Mouse (Mus musculus) lung, adult 2 months (tissue): ENCODE measurements around the gene Dhx33. TPM values are rescaled to one million over a fixed set of nuclear protein-coding genes. Genes with fewer than 3 reads are reported as not detected.

Source experiments
- DNase-seq: peaks from one replicate; pipeline ENCODE4 v3.0.0; 2022
- H3K4me1 ChIP-seq: fragments of 200-500 bp; 2 replicates; pipeline ENCODE4 v1.6.1; 2011; ENCODE audit warnings: low read length; ENCODE audit not compliant: control insufficient read depth, insufficient read depth
- H3K4me3 ChIP-seq: fragments of 200-500 bp; replicated peaks from 2 replicates; pipeline ENCODE3; 2011; ENCODE audit warnings: low read depth, mild to moderate bottlenecking, control low read depth, low read length; ENCODE audit errors: extremely low read depth
- CTCF ChIP-seq: fragments of 200-500 bp; IDR thresholded peaks from 2 replicates; pipeline ENCODE4 v1.5.1; 2011; ENCODE audit warnings: mild to moderate bottlenecking, low read length, control low read depth; ENCODE audit not compliant: insufficient read depth
- POLR2A ChIP-seq: fragments of 200-500 bp; IDR thresholded peaks from 2 replicates; pipeline ENCODE4 v1.6.1; 2011; ENCODE audit warnings: low read depth, mild to moderate bottlenecking, control low read depth, low read length, borderline replicate concordance; ENCODE audit errors: extremely low read depth
- WGBS: fragments of 180-500 bp; shearing (Covaris S2); methylation state at CpG from one replicate; pipeline ENCODE4 v1.1.7; 2018; 5-methylcytosine and 5-hydroxymethylcytosine counted together
- polyA plus RNA-seq: library from polyadenylated mRNA; depleted of rRNA; stranded (reverse); fragments of >200 nt; gene quantifications from 2 replicates; pipeline ENCODE4 v1.2.3, GENCODE M21; 2012

Dhx33 gene
- polyA plus RNA-seq, 1 experiment = 20.5 TPM

DNA sequence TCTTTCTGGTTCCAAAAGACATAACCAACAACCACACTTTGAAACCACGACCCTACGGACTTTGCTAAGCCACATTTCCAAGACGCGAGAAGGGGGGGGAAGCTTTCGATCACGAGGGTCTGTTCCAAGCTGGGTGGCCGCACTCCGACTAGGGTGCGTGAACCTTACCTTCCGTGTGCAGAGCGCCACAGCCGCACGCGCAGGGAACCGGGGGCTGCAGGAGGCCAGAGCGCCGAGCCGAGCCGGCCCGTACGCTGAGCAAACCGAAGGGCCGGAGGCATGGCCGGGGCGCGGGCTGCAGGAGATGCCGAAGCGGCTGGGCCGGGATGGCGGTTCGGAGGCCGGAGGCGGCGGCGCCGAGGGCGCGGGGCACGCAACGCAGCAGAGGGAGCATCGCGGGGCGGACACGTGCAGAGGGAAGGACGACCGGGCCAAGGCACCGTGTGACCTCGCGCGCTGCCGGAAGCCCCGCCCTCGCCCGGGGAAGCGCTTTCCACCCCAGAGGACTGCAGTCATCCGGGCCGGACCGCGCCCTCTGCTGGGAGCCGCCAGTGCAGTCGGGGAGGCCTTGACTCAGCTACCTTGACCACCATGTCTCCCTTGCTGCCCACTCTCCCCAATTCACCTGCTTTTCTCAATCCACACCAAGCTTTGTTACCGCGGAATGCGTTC, 21.5 kb downstream of the Dhx33 start, which contains the start of gene C1qbp:
Gene C1qbp (minus strand): TSS at position 470 of the 672 bp plus-strand sequence.
- Histone ChIP-seq H3K4me1 (peaks cover 4% of the 10 kb centered on the region), H3K4me3 (peak within 1 kb of the TSS; percentile 69)
- peak; percentile 95 for DNase-seq
- WGBS = under 1% methylated on average over 62 of the region's 64 CpGs
- TF ChIP-seq POLR2A (no peak), CTCF (peak; percentile 78)

DNA sequence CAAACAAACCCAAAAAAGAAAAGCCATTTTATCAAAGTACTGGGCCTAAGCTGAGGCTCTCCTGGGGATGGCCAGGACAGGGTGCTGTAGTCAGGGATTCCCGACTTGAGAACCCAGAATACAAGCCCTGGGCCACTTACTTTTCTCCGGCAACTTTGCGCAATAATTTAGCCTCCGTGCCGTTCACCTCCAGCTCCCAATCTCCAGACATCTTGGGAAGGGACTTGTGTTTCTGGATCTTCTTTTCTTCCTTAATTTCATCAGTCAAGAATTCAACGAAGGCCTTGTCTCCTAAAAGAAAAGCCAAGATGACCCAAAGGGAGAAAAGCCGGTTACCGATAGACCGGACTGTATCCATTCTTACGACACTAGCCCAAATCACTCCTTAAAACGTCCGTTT, 22.2 kb downstream of the Dhx33 start:
- DNase-seq = no peak
- TF ChIP-seq POLR2A = no peak
- TF ChIP-seq CTCF = no peak
- WGBS = 5% methylated on average over 12 of the region's 12 CpGs
- H3K4me1 ChIP-seq = peaks cover 4% of the 10 kb centered on the region
- H3K4me3 ChIP-seq = peak overlapping the region; percentile 12

DNA sequence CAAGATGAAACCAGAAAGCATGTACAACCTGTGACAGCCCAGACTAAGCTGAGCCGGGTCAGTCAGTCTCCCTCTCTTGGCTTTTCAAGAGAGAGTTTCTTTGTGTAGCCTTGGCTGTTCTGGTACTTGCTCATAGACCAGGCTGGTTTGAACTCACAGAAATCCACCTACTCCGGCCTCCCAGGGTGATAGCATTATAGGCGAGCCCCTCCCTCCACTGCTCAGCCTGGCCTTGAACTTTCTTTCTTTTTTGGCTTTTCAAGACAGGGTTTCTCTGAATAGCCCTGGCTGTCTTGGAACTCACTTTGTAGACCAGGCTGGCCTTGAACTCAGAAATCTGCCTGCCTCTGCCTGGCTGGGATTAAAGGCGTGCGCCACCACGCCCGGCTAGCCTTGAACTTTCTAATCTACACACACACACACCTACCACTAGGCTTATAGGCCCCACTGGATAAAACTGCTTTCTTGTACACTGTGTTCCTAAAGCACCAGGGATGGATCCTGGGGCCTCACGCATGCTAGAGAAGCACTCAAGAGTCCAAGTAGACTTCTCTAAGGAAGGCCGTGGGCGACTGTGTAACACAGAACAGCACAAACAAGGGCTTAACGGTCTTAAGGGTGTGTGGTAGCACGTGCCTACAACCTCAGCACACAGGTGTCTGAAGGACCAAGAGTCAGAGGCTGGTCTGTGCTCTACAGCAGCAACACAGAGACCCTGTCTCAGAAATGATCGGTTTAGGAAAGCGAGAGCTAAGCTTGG, 23.3 kb downstream of the Dhx33 start:
- no peak overlapping the region for H3K4me3 ChIP-seq
- no peak for TF ChIP-seq POLR2A
- no peak for TF ChIP-seq CTCF
- 86% methylated on average over 14 of the region's 14 CpGs for WGBS
- H3K4me1 ChIP-seq = peaks cover 4% of the 10 kb centered on the region
- DNase-seq = no peak

DNA sequence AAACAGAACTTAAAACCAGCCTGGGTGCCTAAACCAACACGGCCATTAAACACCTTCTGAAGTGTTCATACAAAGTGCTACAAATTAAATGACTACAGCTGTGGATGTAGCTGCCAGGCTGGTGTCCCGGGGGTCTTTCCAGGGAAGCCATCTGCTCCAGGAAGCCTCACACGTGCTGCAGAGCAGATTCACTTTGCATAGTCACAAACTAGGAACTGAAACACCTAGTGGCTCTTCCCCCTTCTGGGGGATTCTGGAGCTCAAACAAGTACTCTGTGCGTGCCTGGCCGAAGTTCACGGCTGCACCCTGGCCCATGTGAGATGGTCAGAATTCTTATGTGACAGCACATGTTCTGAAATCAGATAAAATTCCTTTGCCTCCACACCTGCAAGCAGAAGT, 24.0 kb downstream of the Dhx33 start:
- DNase-seq = no peak
- peaks cover 4% of the 10 kb centered on the region for H3K4me1 ChIP-seq
- WGBS = 80% methylated on average over 6 of the region's 6 CpGs
- no peak overlapping the region for H3K4me3 ChIP-seq
- TF ChIP-seq POLR2A (no peak), CTCF (no peak)

DNA sequence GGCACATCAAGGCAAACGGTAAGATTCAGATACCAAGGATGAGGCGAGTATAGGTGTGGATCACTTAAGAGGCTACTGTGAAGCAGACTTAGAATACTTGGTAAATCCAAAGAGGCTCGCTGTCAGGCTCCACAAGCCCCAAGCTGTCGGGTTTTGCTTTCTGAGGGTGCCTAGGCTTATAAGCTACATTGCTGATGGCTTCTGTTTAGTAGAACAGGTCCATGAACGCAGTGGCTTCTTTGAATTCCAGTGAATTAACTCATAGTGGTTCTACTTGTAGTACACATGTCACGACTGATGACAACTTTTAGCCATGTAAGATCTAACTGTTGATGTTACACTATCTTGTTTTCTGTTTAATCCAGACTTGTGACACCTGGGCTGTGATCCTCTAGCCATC, 26.9 kb downstream of the Dhx33 start:
- TF ChIP-seq CTCF = no peak
- no peak for TF ChIP-seq POLR2A
- DNase-seq = no peak
- H3K4me3 ChIP-seq = no peak overlapping the region
- 86% methylated on average over 6 of the region's 6 CpGs for WGBS
- peaks cover 4% of the 10 kb centered on the region for H3K4me1 ChIP-seq

DNA sequence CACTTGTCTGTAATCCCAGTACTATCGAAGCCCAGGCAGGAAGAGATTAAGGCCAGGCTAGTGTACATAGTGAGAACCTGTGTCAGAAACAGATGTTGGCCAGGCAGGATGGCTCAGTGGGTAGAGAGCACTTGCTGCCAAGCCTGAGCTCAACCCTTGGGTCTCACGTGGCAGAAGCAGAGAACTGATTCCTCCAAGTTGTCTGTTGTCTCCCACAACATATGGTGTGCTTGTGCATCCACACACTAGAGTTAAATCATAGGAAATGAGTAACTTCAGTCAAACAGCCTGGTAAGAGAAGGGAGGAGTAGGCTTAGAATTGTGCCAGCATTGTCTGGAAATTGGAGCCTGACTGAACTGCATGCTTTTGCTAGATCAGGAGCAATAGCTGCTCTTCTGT, 29.0 kb downstream of the Dhx33 start:
- no peak for DNase-seq
- Histone ChIP-seq H3K4me3 (no peak overlapping the region), H3K4me1 (0 out of 2 replicates have a peak, but pooled peaks cover 2% of the 10 kb centered on the region)
- TF ChIP-seq CTCF (no peak), POLR2A (no peak)
- WGBS = 69% methylated on average over 2 of the region's 2 CpGs

DNA sequence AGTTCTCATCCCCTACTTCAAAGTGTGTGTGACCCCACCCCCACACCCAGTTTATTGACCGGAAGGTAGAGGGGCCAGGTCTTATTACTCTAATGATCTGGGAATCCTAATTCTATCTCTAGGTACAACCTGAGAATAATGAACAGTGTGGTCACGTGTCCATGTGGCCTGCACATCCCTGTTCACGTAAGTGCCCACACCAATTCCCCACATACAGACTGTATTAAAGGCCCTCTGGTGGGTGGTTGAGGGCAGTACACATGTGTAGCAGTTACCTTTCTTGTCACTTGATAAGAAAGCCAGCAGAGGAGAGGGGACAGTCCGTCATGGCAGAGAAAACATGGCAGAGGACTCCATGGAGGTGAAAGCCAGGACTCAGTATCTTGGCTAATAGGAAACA, 30.3 kb downstream of the Dhx33 start:
- no peak overlapping the region for H3K4me3 ChIP-seq
- WGBS = 74% methylated on average over 4 of the region's 4 CpGs
- peaks cover 4% of the 10 kb centered on the region; the same call in 1 of the 2 replicates for H3K4me1 ChIP-seq
- DNase-seq = no peak
- TF ChIP-seq POLR2A (no peak), CTCF (no peak)

DNA sequence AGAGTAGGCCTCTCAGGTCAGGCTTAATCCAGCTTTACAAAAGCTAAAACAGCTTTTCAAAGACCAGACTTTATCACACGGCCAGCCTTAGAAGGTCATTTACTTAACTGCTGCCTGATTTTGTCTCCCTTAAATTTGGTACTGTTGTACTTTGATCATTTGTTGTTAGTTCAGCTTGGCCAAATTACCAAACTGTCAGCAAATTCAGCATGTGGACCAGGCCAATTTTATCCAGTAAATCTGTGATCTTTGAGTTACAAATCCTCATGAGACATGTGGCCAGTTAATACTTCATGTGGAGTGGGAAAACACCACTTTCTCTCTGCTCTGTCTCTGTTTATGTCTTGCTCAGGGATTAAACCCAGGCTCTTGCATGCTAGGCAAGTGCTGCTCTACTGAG, 31.7 kb downstream of the Dhx33 start:
- Histone ChIP-seq H3K4me3 (no peak overlapping the region), H3K4me1 (peaks cover 4% of the 10 kb centered on the region; the same call in 1 of the 2 replicates)
- 67% methylated on average over 1 of the region's 1 CpGs for WGBS
- no peak for TF ChIP-seq POLR2A
- no peak for TF ChIP-seq CTCF
- no peak for DNase-seq

DNA sequence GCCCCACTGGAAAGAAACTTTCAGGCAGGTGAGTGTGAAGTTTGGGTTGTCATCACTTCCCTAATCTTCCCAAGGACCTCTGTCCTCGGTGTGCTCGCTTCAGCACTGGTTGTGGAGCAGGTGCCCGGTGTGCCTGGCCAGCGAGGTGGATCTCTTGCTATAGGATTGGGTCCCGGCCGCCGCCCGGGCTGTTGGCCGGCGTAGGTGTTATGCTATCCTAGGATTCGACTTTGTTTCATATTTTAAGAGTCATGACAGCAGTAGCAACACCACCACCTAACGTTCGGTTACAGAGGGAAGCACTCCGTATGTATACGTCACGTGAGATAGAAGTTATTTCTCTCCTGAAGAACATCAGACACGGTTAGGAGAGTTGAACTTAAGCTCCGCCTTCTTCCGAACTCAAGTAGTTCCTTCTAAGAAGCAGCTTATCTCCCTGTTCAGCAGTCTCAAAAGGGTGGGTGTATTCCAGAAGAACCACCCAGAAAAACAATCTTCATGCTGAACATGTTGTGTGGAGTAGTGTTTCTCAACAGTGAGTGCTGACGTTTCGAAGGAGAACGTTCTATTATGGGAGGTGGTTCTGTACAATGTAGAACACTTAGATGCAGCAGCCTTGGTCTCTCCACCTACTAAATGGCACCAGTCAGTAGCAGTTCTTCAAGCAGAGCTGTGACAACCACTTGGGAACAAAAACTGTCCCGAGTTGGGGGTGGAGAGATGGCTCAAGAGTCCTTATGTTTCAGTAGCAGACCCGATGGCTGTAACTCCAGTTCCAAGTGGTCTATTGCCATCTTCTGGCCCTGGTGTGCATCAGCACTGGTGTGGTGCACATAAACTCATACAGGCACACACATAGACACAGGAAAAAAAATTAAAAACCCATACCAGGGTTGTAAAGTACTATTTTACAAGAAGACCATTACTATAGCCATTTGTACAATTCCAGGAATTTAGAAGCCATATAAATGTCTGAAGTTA, 33.4 kb downstream of the Dhx33 start:
- peaks cover 4% of the 10 kb centered on the region; the same call in 1 of the 2 replicates for H3K4me1 ChIP-seq
- TF ChIP-seq POLR2A (no peak), CTCF (peak; percentile 23; the same call in 1 of the 2 replicates)
- peak overlapping the region; percentile 95 for H3K4me3 ChIP-seq
- WGBS = 10% methylated on average over 24 of the region's 24 CpGs
- peak; percentile 14 for DNase-seq

DNA sequence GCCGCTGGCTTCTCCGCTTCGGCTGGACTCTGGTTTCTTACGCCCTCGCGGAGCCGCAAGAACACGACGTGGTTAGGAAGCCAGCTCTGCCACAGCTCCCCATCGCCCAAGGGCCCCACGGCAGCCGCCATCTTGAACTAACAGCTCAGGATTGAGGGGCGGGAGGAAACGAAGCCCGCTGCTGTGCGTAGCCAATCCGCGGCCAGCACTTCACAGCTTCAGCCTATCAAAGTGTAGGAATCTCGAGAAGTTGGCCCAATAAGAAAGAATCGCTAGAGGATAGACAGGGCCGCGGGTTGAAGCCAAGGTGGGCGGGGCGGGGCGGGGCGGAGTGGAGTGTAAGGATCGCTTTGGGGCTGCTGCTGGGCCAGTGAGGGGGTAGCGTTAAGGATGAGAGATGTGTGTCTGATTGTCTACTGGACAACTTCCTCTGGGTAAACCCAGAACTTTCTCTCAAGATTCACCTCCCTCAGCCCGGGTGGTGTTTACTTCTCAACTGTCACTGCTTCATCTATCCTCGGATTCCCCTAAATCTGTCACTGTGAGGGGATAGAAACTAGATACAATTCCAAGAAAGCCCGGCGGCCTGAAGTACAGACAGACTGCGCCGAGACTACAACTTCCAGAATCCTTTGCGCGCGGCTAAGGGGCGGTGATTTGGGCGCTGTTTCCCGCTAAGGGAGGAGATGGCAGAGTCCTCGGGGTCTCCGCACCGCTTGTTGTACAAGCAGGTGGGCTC, 34.2 kb downstream of the Dhx33 start, which contains the start of the genes Nup88 and Rpain:
Gene Nup88 (minus strand): TSS at position 153 of the 739 bp plus-strand sequence.
Gene Rpain (plus strand): TSS at position 393 of the 739 bp plus-strand sequence.
- under 1% methylated on average over 43 of the region's 43 CpGs for WGBS
- Histone ChIP-seq H3K4me3 (peak within 1 kb of the TSS; percentile 96), H3K4me1 (peaks cover 4% of the 10 kb centered on the region; the same call in 1 of the 2 replicates)
- TF ChIP-seq POLR2A (peak; percentile 83), CTCF (no peak)
- DNase-seq = peak; percentile 90
